Mouse (Mus musculus): ENCODE data around the gene Nomo1.

Gene Nomo1

GRCm38 (mm10) chr7:46100563-46100962 lies 67.1 kb downstream of the Nomo1 start, which contains the start of gene Kcnj11:
Gene Kcnj11, minus strand, starts transcription at chr7:46100764.
- peak; percentile 88 for DNase-seq (ENCODE audit: low read depth, low spot score)

GRCm38 (mm10) chr7:46103075-46103591 lies 69.6 kb downstream of the Nomo1 start:
- DNase-seq (ENCODE audit: low read depth, low spot score), result no peak

- DNase-seq (ENCODE audit: low read depth, low spot score), result no peak
Measured at GRCm38 (mm10) chr7:46103771-46104170, 70.3 kb downstream of the Nomo1 start.

- DNase-seq (ENCODE audit: low read depth, low spot score), result no peak
Measured at GRCm38 (mm10) chr7:46104256-46104915, 70.9 kb downstream of the Nomo1 start.

- no peak for DNase-seq (ENCODE audit: low read depth, low spot score)
Measured at GRCm38 (mm10) chr7:46105484-46105883, 72.0 kb downstream of the Nomo1 start.

- DNase-seq (ENCODE audit: low read depth, low spot score), result no peak
Measured at GRCm38 (mm10) chr7:46110079-46110478, 76.6 kb downstream of the Nomo1 start.

- no peak for DNase-seq (ENCODE audit: low read depth, low spot score)
Measured at GRCm38 (mm10) chr7:46111212-46111817, 77.8 kb downstream of the Nomo1 start.

- no peak for DNase-seq (ENCODE audit: low read depth, low spot score)
Measured at GRCm38 (mm10) chr7:46111938-46112337, 78.4 kb downstream of the Nomo1 start.

- no peak for DNase-seq (ENCODE audit: low read depth, low spot score)
Measured at GRCm38 (mm10) chr7:46113435-46113834, 79.9 kb downstream of the Nomo1 start.

GRCm38 (mm10) chr7:46116118-46116581 lies 82.7 kb downstream of the Nomo1 start:
- no peak for DNase-seq (ENCODE audit: low read depth, low spot score)

- DNase-seq (ENCODE audit: low read depth, low spot score), result no peak
Measured at GRCm38 (mm10) chr7:46117035-46117434, 83.5 kb downstream of the Nomo1 start.

GRCm38 (mm10) chr7:46122964-46123363 lies 89.5 kb downstream of the Nomo1 start:
- DNase-seq (ENCODE audit: low read depth, low spot score), result no peak

- no peak for DNase-seq (ENCODE audit: low read depth, low spot score)
Measured at GRCm38 (mm10) chr7:46124460-46124859, 91.0 kb downstream of the Nomo1 start.

GRCm38 (mm10) chr7:46125340-46125739 lies 91.8 kb downstream of the Nomo1 start:
- DNase-seq (ENCODE audit: low read depth, low spot score), result no peak

GRCm38 (mm10) chr7:46128196-46128595 lies 94.7 kb downstream of the Nomo1 start:
- DNase-seq (ENCODE audit: low read depth, low spot score), result no peak

GRCm38 (mm10) chr7:46129463-46130179 lies 96.1 kb downstream of the Nomo1 start:
- DNase-seq (ENCODE audit: low read depth, low spot score), result no peak

GRCm38 (mm10) chr7:46130723-46131122 lies 97.2 kb downstream of the Nomo1 start:
- DNase-seq (ENCODE audit: low read depth, low spot score), result no peak

GRCm38 (mm10) chr7:46131266-46131665 lies 97.8 kb downstream of the Nomo1 start:
- DNase-seq (ENCODE audit: low read depth, low spot score), result no peak

- no peak for DNase-seq (ENCODE audit: low read depth, low spot score)
Measured at GRCm38 (mm10) chr7:46131806-46132205, 98.3 kb downstream of the Nomo1 start.

GRCm38 (mm10) chr7:46132229-46132628 lies 98.7 kb downstream of the Nomo1 start:
- no peak for DNase-seq (ENCODE audit: low read depth, low spot score)
